Mouse (Mus musculus) E14TG2a.4 (cell line): ENCODE results near the gene Atp8a1.
A peak's percentile ranks its signal among the peaks of the same experiment; 100 is the strongest.

ENCODE experiments used
- H3K27me3 ChIP-seq: 2 replicates; pipeline ENCODE4 v1.6.1; 2014; ENCODE audit warnings: low read length, control low read depth; ENCODE audit not compliant: insufficient read depth
- H3K36me3 ChIP-seq: 2 replicates; pipeline ENCODE4 v1.6.1; 2014; ENCODE audit warnings: low read length, control low read depth; ENCODE audit not compliant: insufficient read depth
- H3K4me1 ChIP-seq: replicated peaks from 2 replicates; pipeline ENCODE4 v1.6.1; 2014; ENCODE audit warnings: low read depth, low read length, control low read depth
- H3K4me3 ChIP-seq: replicated peaks from 2 replicates; pipeline ENCODE4 v1.5.1; 2014; ENCODE audit warnings: mild to moderate bottlenecking, low read length
- H3K9me3 ChIP-seq: 2 replicates; pipeline ENCODE4 v1.6.1; 2014; ENCODE audit warnings: low read length, control low read depth
- CTCF ChIP-seq: conservative IDR thresholded peaks from 2 replicates; pipeline ENCODE4 v1.5.1; 2014; ENCODE audit warnings: low read length
- NANOG ChIP-seq: IDR thresholded peaks from 2 replicates; pipeline ENCODE4 v1.6.1; 2014; ENCODE audit warnings: borderline replicate concordance, low read length, mixed read lengths
- POU5F1 ChIP-seq: IDR thresholded peaks from 2 replicates; pipeline ENCODE4 v1.6.1; 2014; ENCODE audit warnings: low read length, borderline replicate concordance

Atp8a1 gene

GRCm38 (mm10) chr5:67650021-67650420, 197.2 kb downstream of the Atp8a1 start:
- Histone ChIP-seq H3K4me3 (no peak overlapping the region), H3K4me1 (peaks cover 13% of the 10 kb centered on the region), H3K27me3 (no peaks in the 10 kb centered on the region), H3K36me3 (peaks cover under 1% of the 10 kb centered on the region; the same call in 1 of the 2 replicates), H3K9me3 (no peaks in the 10 kb centered on the region)
- TF ChIP-seq CTCF (no peak), POU5F1 (no peak), NANOG (no peak)

GRCm38 (mm10) chr5:67649156-67649555, 198.1 kb downstream of the Atp8a1 start:
- H3K36me3 ChIP-seq: peaks cover 6% of the 10 kb centered on the region; the same call in 1 of the 2 replicates
- no peaks in the 10 kb centered on the region for H3K9me3 ChIP-seq
- H3K4me1 ChIP-seq: peaks cover 13% of the 10 kb centered on the region
- no peak for TF ChIP-seq POU5F1
- no peak for TF ChIP-seq CTCF
- TF ChIP-seq NANOG: no peak
- H3K4me3 ChIP-seq: no peak overlapping the region
- H3K27me3 ChIP-seq: no peaks in the 10 kb centered on the region

GRCm38 (mm10) chr5:67647568-67647967, 199.7 kb downstream of the Atp8a1 start:
- TF ChIP-seq POU5F1 (no peak), CTCF (peak; percentile 38; the same call in 1 of the 2 replicates)
- no peak overlapping the region for H3K4me3 ChIP-seq
- H3K4me1 ChIP-seq: peaks cover 13% of the 10 kb centered on the region
- H3K9me3 ChIP-seq: no peaks in the 10 kb centered on the region
- no peaks in the 10 kb centered on the region for H3K27me3 ChIP-seq
- peaks cover 6% of the 10 kb centered on the region; the same call in 1 of the 2 replicates for H3K36me3 ChIP-seq

GRCm38 (mm10) chr5:67646756-67647529, 200.3 kb downstream of the Atp8a1 start:
- Histone ChIP-seq H3K4me1 (peaks cover 10% of the 10 kb centered on the region), H3K4me3 (no peak overlapping the region), H3K27me3 (no peaks in the 10 kb centered on the region), H3K36me3 (peaks cover 6% of the 10 kb centered on the region; the same call in 1 of the 2 replicates), H3K9me3 (no peaks in the 10 kb centered on the region)
- TF ChIP-seq NANOG (no peak), POU5F1 (no peak), CTCF (no peak)

GRCm38 (mm10) chr5:67643537-67644255, 203.5 kb downstream of the Atp8a1 start:
- Histone ChIP-seq H3K4me3 (no peak overlapping the region), H3K4me1 (no peaks in the 10 kb centered on the region), H3K36me3 (peaks cover 6% of the 10 kb centered on the region; the same call in 1 of the 2 replicates), H3K9me3 (no peaks in the 10 kb centered on the region), H3K27me3 (no peaks in the 10 kb centered on the region)
- TF ChIP-seq NANOG (no peak), CTCF (no peak), POU5F1 (no peak)

GRCm38 (mm10) chr5:67641406-67642120, 205.7 kb downstream of the Atp8a1 start:
- Histone ChIP-seq H3K27me3 (no peaks in the 10 kb centered on the region), H3K4me1 (no peaks in the 10 kb centered on the region), H3K36me3 (peaks cover 6% of the 10 kb centered on the region), H3K9me3 (no peaks in the 10 kb centered on the region), H3K4me3 (no peak overlapping the region)
- no peak for TF ChIP-seq NANOG
- TF ChIP-seq POU5F1: no peak

- Histone ChIP-seq H3K27me3 (no peaks in the 10 kb centered on the region), H3K9me3 (no peaks in the 10 kb centered on the region), H3K4me1 (peaks cover 3% of the 10 kb centered on the region; the same call in 1 of the 2 replicates), H3K4me3 (no peak overlapping the region), H3K36me3 (peaks cover 6% of the 10 kb centered on the region)
- TF ChIP-seq POU5F1 (no peak), NANOG (no peak), CTCF (no peak)
Observed at GRCm38 (mm10) chr5:67640596-67641312, 206.5 kb downstream of the Atp8a1 start.
